Mouse (Mus musculus) small intestine, adult 2 months (tissue): ENCODE data around the gene Ak4.

Experiments used
- CTCF ChIP-seq: fragments of 200-500 bp; IDR thresholded peaks from 2 replicates; pipeline ENCODE4 v1.5.1; 2012; ENCODE audit warnings: low read depth, mild to moderate bottlenecking, control low read depth, inconsistent platforms, low read length, moderate library complexity, mixed read lengths; ENCODE audit not compliant: insufficient replicate concordance, insufficient read length; ENCODE audit errors: extremely low read depth
- POLR2A ChIP-seq: fragments of 200-500 bp; IDR thresholded peaks from 2 replicates; pipeline ENCODE4 v1.6.1; 2012; ENCODE audit warnings: low read depth, mild to moderate bottlenecking, control low read depth, inconsistent platforms, low read length, moderate library complexity

GRCm38 (mm10) chr4:101429073-101429472, 10.0 kb downstream of the Ak4 start:
- TF ChIP-seq CTCF, result no peak
- no peak for TF ChIP-seq POLR2A
